Mouse (Mus musculus) splenic B cell, adult 2 months (primary cell): ENCODE results near the gene Sipa1l1.
A peak's percentile ranks its signal among the peaks of the same experiment; 100 is the strongest.

Source experiments
- DNase-seq: peaks from one replicate; pipeline ENCODE4 v3.0.0-alpha.2; 2011; ENCODE audit warnings: low read depth, low spot score
- H3K27me3 ChIP-seq: 2 replicates; pipeline ENCODE4 v1.6.1; 2012; ENCODE audit warnings: mild to moderate bottlenecking, low read length, moderate library complexity, mixed read lengths; ENCODE audit not compliant: control insufficient read depth, poor library complexity, insufficient read depth, severe bottlenecking
- H3K36me3 ChIP-seq: 2 replicates; pipeline ENCODE4 v1.6.1; 2012; ENCODE audit warnings: mild to moderate bottlenecking, low read length, moderate library complexity, mixed read lengths; ENCODE audit not compliant: control insufficient read depth, poor library complexity, insufficient read depth, severe bottlenecking

Gene Sipa1l1

GRCm38 (mm10) chr12:82264083-82264851, 95.1 kb downstream of the Sipa1l1 start:
- H3K27me3 ChIP-seq: no peaks in the 10 kb centered on the region
- no peaks in the 10 kb centered on the region for H3K36me3 ChIP-seq
- no peak for DNase-seq

GRCm38 (mm10) chr12:82265335-82266274, 96.5 kb downstream of the Sipa1l1 start:
- Histone ChIP-seq H3K27me3 (no peaks in the 10 kb centered on the region), H3K36me3 (no peaks in the 10 kb centered on the region)
- DNase-seq: peak; percentile 28

- DNase-seq: no peak
- Histone ChIP-seq H3K36me3 (no peaks in the 10 kb centered on the region), H3K27me3 (no peaks in the 10 kb centered on the region)
These were observed 102.3 kb downstream of the Sipa1l1 start for GRCm38 (mm10) chr12:82271447-82271846.

GRCm38 (mm10) chr12:82273503-82273902, 104.4 kb downstream of the Sipa1l1 start:
- no peaks in the 10 kb centered on the region for H3K27me3 ChIP-seq
- H3K36me3 ChIP-seq: no peaks in the 10 kb centered on the region
- no peak for DNase-seq

GRCm38 (mm10) chr12:82274576-82274975, 105.5 kb downstream of the Sipa1l1 start:
- no peak for DNase-seq
- no peaks in the 10 kb centered on the region for H3K27me3 ChIP-seq
- H3K36me3 ChIP-seq: no peaks in the 10 kb centered on the region

- no peak for DNase-seq
- no peaks in the 10 kb centered on the region for H3K27me3 ChIP-seq
These were observed 106.6 kb downstream of the Sipa1l1 start for GRCm38 (mm10) chr12:82275767-82276166.

GRCm38 (mm10) chr12:82276591-82276990, 107.5 kb downstream of the Sipa1l1 start:
- Histone ChIP-seq H3K36me3 (no peaks in the 10 kb centered on the region), H3K27me3 (no peaks in the 10 kb centered on the region)
- DNase-seq: no peak

More at GRCm38 (mm10) chr12:82275767-82276166, 106.6 kb downstream of the Sipa1l1 start:
- H3K36me3 ChIP-seq: no peaks in the 10 kb centered on the region

GRCm38 (mm10) chr12:82284617-82285016, 115.5 kb downstream of the Sipa1l1 start:
- H3K36me3 ChIP-seq: no peaks in the 10 kb centered on the region
- DNase-seq: peak; percentile 73
- no peaks in the 10 kb centered on the region for H3K27me3 ChIP-seq

GRCm38 (mm10) chr12:82285018-82285417, 115.9 kb downstream of the Sipa1l1 start:
- Histone ChIP-seq H3K36me3 (no peaks in the 10 kb centered on the region), H3K27me3 (no peaks in the 10 kb centered on the region)
- no peak for DNase-seq

GRCm38 (mm10) chr12:82286068-82286467, 116.9 kb downstream of the Sipa1l1 start:
- Histone ChIP-seq H3K36me3 (no peaks in the 10 kb centered on the region), H3K27me3 (no peaks in the 10 kb centered on the region)
- DNase-seq: no peak

- DNase-seq: no peak
- H3K27me3 ChIP-seq: no peaks in the 10 kb centered on the region
These were observed 117.7 kb downstream of the Sipa1l1 start for GRCm38 (mm10) chr12:82286804-82287203.

GRCm38 (mm10) chr12:82293545-82294247, 124.6 kb downstream of the Sipa1l1 start:
- Histone ChIP-seq H3K36me3 (no peaks in the 10 kb centered on the region), H3K27me3 (no peaks in the 10 kb centered on the region; the same call in 1 of the 2 replicates)
- DNase-seq: no peak

More at GRCm38 (mm10) chr12:82286804-82287203, 117.7 kb downstream of the Sipa1l1 start:
- H3K36me3 ChIP-seq: no peaks in the 10 kb centered on the region

GRCm38 (mm10) chr12:82294906-82295887, 126.1 kb downstream of the Sipa1l1 start:
- peak; percentile 61 for DNase-seq
- Histone ChIP-seq H3K27me3 (no peaks in the 10 kb centered on the region; the same call in 1 of the 2 replicates), H3K36me3 (no peaks in the 10 kb centered on the region)
